Mouse (Mus musculus) intestine, postnatal 0 days (tissue): ENCODE measurements around the gene Slc22a17. TPM values are rescaled to one million over a fixed set of nuclear protein-coding genes. Genes with fewer than 3 reads are reported as not detected.

Source experiments
- ATAC-seq: fragments of 200-750 bp; cut with Nextera tagmentation; 2 replicates; pipeline ENCODE4 v1.8.0; 2017; ENCODE audit warnings: mild to moderate bottlenecking, moderate TSS enrichment, moderate library complexity
- H3K27ac ChIP-seq: fragments of 300-500 bp; sonication (generic); 2 replicates; pipeline ENCODE4 v1.5.1; 2014; ENCODE audit warnings: mild to moderate bottlenecking, low read depth, low read length, moderate library complexity
- H3K27me3 ChIP-seq: fragments of 300-500 bp; sonication (generic); replicated peaks from 2 replicates; pipeline ENCODE4 v1.6.1; 2014; ENCODE audit warnings: low read length, mixed read lengths; ENCODE audit not compliant: control insufficient read depth, insufficient read depth
- H3K36me3 ChIP-seq: fragments of 300-500 bp; sonication (generic); 2 replicates; pipeline ENCODE4 v1.6.1; 2014; ENCODE audit warnings: mild to moderate bottlenecking, moderate library complexity; ENCODE audit not compliant: control insufficient read depth, insufficient read depth
- H3K4me1 ChIP-seq: fragments of 300-500 bp; sonication (generic); replicated peaks from 2 replicates; pipeline ENCODE4 v1.6.1; 2014; ENCODE audit warnings: antibody characterized with exemption, low read length, mixed read lengths; ENCODE audit not compliant: control insufficient read depth, insufficient read depth
- H3K4me2 ChIP-seq: fragments of 300-500 bp; sonication (generic); replicated peaks from 2 replicates; pipeline ENCODE4 v1.6.1; 2014; ENCODE audit warnings: low read depth, mild to moderate bottlenecking, moderate library complexity
- H3K4me3 ChIP-seq: fragments of 300-500 bp; sonication (generic); 2 replicates; pipeline ENCODE4 v1.5.1; 2014; ENCODE audit warnings: low read depth, low read length
- H3K9ac ChIP-seq: fragments of 300-500 bp; sonication (generic); 2 replicates; pipeline ENCODE4 v1.6.1; 2014; ENCODE audit warnings: mild to moderate bottlenecking, low read depth, low read length
- H3K9me3 ChIP-seq: fragments of 300-500 bp; sonication (generic); 2 replicates; pipeline ENCODE4 v1.6.1; 2016; ENCODE audit warnings: mixed run types; ENCODE audit not compliant: control insufficient read depth
- CTCF ChIP-seq: sonication (generic); IDR thresholded peaks from 2 replicates; pipeline ENCODE4 v1.5.1; 2016; ENCODE audit warnings: low read depth, mild to moderate bottlenecking, control low read depth, antibody characterized with exemption, moderate library complexity
- WGBS: fragments of 180-500 bp; shearing (Covaris S2); extraction: QIAGEN DNeasy Blood & Tissue Kit; methylation state at CpG from one replicate; pipeline ENCODE4 v1.1.7; 2014; 5-methylcytosine and 5-hydroxymethylcytosine counted together
- polyA plus RNA-seq: library from polyadenylated mRNA; unstranded; fragments of >200 nt; fragmentation: Nextera tagmentation; extraction: Ambion mirVana; gene quantifications from 2 replicates; pipeline ENCODE4 v1.2.1, GENCODE M21; 2015

Slc22a17 gene
- polyA plus RNA-seq, 1 experiment from 2014 or later, result 12.5 TPM

DNA sequence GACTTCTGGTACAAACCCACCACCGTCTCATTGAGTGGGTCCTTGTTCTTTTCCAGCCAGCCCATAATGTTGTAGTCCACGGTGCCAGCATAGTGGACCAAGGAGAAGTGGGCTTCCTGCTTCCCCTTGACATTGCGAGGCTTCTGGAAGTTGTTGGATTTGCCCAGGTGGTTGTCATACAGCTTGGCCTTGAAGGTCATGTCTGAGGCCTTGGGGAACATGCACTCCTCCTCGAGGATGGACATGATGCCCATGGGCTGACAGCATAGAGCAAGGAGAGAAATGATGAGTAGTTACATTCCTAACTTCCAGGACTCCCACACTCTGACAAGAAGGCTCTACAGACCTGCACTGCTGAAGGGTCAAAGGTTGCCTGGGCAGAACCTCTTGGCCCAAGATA is 45.6 kb upstream of the Slc22a17 start:
- Histone ChIP-seq H3K9ac (no peak overlapping the region), H3K27me3 (no peaks in the 10 kb centered on the region), H3K4me3 (no peak overlapping the region), H3K9me3 (no peaks in the 10 kb centered on the region), H3K4me1 (no peaks in the 10 kb centered on the region), H3K36me3 (no peaks in the 10 kb centered on the region), H3K4me2 (no peak overlapping the region), H3K27ac (no peak overlapping the region)
- WGBS, result 80% methylated on average over 4 of the region's 4 CpGs
- no peak for ATAC-seq
- TF ChIP-seq CTCF, result no peak

DNA sequence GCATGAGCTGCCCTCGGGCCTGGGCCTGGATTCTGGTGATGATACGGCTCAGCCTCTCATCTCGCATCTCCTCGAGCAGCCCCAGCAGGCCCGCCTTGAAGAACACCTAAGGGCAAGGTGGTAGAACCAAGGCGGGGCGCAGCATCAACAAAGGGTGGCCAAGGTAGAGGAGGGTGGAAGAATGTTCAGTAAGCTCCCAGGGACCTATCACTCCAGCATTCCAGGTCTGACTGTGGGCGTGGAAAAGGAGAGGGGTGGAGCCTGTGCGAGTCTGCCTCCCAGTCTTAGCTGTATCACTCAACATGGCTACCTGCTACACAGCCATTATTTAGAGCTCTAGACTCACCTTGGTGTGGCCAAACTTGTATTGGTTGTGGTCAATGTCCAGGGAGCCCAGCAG is 43.6 kb upstream of the Slc22a17 start:
- H3K4me3 ChIP-seq, result no peak overlapping the region
- ATAC-seq, result no peak
- H3K27me3 ChIP-seq, result no peaks in the 10 kb centered on the region
- 77% methylated on average over 9 of the region's 9 CpGs for WGBS
- no peaks in the 10 kb centered on the region for H3K9me3 ChIP-seq
- H3K36me3 ChIP-seq, result no peaks in the 10 kb centered on the region
- no peak for TF ChIP-seq CTCF
- no peak overlapping the region for H3K4me2 ChIP-seq
- no peak overlapping the region for H3K9ac ChIP-seq
- H3K27ac ChIP-seq, result no peak overlapping the region
- no peaks in the 10 kb centered on the region for H3K4me1 ChIP-seq

DNA sequence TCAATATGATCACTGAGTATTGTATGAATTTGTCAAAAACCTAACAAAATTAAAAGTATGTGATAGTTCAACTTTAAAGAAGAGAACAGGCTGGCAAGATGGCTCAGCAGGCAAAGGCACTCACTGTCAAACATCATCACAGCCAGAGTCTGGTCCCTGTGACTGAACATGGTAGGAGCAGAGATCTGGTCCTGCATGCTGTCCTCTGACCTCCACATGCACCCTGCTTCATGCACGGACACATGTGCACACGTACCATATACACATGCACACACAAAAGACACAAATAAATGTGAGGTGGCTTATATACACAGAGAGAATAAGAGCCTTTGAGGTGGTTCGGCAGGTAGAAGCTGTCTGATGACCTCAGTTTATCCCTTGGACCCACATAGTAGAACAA is 42.5 kb upstream of the Slc22a17 start:
- no peak overlapping the region for H3K4me3 ChIP-seq
- no peaks in the 10 kb centered on the region for H3K4me1 ChIP-seq
- ATAC-seq, result no peak
- H3K27me3 ChIP-seq, result no peaks in the 10 kb centered on the region
- no peaks in the 10 kb centered on the region for H3K9me3 ChIP-seq
- WGBS, result 86% methylated on average over 3 of the region's 3 CpGs
- no peaks in the 10 kb centered on the region for H3K36me3 ChIP-seq
- H3K27ac ChIP-seq, result no peak overlapping the region
- H3K4me2 ChIP-seq, result no peak overlapping the region
- no peak overlapping the region for H3K9ac ChIP-seq
- no peak for TF ChIP-seq CTCF

DNA sequence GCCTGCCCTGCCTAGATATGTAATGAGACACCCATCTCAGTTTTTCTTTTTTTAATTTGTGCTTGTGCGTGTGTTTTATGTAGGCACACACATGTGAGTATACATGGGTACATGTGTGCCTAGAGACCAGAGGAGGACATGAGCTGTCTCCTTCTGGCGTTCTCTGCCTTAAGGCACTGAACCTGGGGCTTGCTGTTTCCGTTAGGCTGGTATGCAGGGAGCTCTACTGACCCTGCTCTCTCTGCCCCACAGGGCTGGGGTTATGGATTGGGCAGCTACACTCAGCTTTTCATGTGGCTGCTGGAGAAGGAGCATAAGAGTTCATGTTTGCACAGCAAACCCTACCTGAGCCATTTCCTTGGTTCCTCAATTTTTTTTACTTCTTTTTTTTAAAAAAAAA is 41.5 kb upstream of the Slc22a17 start:
- Histone ChIP-seq H3K4me2 (no peak overlapping the region), H3K4me3 (no peak overlapping the region), H3K9me3 (no peaks in the 10 kb centered on the region), H3K27ac (no peak overlapping the region), H3K9ac (no peak overlapping the region), H3K27me3 (no peaks in the 10 kb centered on the region), H3K36me3 (no peaks in the 10 kb centered on the region), H3K4me1 (no peaks in the 10 kb centered on the region)
- no peak for TF ChIP-seq CTCF
- 78% methylated on average over 3 of the region's 3 CpGs for WGBS
- ATAC-seq, result no peak

DNA sequence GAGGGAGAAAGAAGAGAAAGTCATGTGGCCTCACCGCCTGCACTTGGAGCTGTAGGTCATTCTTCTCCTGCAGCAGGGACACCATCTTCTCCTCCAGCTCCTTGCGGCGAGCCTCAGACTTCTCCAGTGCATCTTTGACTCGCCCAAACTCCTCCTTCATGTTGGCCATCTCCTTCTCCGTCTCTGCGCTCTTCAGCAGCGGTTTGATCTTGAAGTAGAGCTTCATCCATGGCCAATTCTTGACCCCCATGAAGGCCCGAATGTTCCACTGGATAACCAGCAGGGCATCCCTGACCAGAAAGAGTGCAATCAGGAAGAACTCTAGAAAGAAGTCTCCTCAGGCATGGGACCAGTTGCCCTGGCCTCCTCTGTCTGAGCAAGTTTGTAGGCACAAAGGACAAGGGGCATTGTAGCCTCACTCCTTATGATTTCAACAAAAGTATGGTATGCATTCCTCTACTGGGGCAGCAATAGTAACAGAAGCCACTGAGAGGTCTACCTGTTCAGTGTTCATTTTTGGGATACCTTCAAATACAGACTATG is 40.8 kb upstream of the Slc22a17 start:
- 88% methylated on average over 8 of the region's 8 CpGs for WGBS
- no peak overlapping the region for H3K9ac ChIP-seq
- no peak for ATAC-seq
- H3K27me3 ChIP-seq, result no peaks in the 10 kb centered on the region
- H3K36me3 ChIP-seq, result no peaks in the 10 kb centered on the region
- H3K4me3 ChIP-seq, result no peak overlapping the region
- H3K9me3 ChIP-seq, result no peaks in the 10 kb centered on the region
- no peak overlapping the region for H3K27ac ChIP-seq
- no peak overlapping the region for H3K4me2 ChIP-seq
- no peak for TF ChIP-seq CTCF
- H3K4me1 ChIP-seq, result no peaks in the 10 kb centered on the region

DNA sequence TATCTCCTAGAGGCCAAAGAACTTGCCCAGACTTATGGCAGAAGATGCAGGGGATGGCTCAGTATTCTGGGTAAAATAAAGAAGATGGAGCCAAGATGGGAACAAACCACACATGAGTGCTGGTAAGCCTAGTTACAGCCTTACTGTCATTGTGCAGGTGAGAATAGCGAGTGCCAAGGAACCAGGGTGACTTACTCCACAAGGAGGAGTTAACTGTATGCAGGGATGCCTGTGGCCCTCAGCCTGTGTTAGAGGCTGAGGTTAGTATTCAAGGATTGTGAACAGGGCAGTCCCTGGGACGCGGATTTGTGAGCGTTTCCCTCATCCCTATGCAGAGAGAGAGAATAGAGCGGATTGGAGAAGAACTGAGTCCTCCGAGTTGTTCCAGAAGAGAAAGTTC is 38.7 kb upstream of the Slc22a17 start:
- H3K9me3 ChIP-seq, result no peaks in the 10 kb centered on the region
- H3K4me2 ChIP-seq, result no peak overlapping the region
- no peaks in the 10 kb centered on the region for H3K4me1 ChIP-seq
- no peak for ATAC-seq
- H3K27me3 ChIP-seq, result no peaks in the 10 kb centered on the region
- H3K27ac ChIP-seq, result no peak overlapping the region
- no peaks in the 10 kb centered on the region for H3K36me3 ChIP-seq
- no peak overlapping the region for H3K9ac ChIP-seq
- H3K4me3 ChIP-seq, result no peak overlapping the region
- TF ChIP-seq CTCF, result no peak
- WGBS, result 85% methylated on average over 6 of the region's 6 CpGs

DNA sequence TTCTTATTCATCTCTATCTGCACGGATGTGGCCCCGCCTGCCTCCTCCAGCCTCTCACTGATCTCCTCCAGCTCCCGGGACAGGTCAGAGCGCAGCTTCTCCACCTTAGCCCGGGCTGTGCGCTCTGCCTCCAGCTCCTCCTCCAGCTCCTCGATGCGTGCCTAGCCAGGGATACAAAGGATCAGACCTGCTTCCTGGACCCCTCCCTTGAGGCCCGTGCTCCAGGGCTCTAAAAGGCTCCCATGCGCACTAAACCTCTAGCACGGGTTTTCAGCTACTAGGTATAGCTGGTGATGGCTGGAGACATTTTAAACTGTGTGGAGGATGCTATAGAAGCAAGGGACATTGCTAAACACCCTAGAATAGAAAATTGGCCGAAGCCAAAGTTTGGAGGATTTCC is 37.6 kb upstream of the Slc22a17 start:
- Histone ChIP-seq H3K4me1 (no peaks in the 10 kb centered on the region), H3K36me3 (no peaks in the 10 kb centered on the region), H3K27me3 (no peaks in the 10 kb centered on the region), H3K9me3 (no peaks in the 10 kb centered on the region), H3K4me2 (no peak overlapping the region), H3K4me3 (no peak overlapping the region), H3K9ac (no peak overlapping the region), H3K27ac (no peak overlapping the region)
- no peak for TF ChIP-seq CTCF
- WGBS, result 53% methylated on average over 12 of the region's 12 CpGs
- ATAC-seq, result no peak
